Mouse (Mus musculus): ENCODE measurements around the gene Gabrr1. TPM values are rescaled to one million over a fixed set of nuclear protein-coding genes. Genes with fewer than 3 reads are reported as not detected.

Gabrr1 gene
- polyA plus RNA-seq, 1 experiment from 2014 or later: not detected

DNA sequence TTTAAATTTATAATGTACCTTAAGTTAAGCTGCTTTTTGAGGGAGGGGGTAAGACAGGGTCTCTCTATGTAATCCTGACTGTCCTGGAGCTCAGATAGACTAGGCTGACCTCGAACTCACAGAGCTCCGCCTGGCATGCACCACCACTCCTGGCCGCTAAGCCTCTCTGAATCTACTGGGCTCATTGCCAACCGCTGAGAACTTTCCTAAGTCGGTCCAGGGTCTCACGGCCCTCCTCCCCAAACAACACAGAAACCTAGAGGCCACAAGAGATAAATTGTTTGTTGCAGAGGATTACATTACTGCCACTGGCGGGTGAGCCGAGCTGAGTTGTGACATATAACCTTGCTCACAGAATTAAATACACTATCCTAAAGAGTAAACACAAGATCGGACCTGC, 55.8 kb downstream of the Gabrr1 start:
- Histone ChIP-seq H3K79me2 (ENCODE audit: inconsistent target) (no peaks in the 10 kb centered on the region), H3K4me3 (ENCODE audit: inconsistent target) (no peak overlapping the region), H3K27ac (no peak overlapping the region), H3K36me3 (ENCODE audit: inconsistent target) (no peaks in the 10 kb centered on the region)
- WGBS (ENCODE audit: missing documents): 33% methylated on average over 7 of the region's 9 CpGs

GRCm38 (mm10) chr4:33188781-33189734, 56.7 kb downstream of the Gabrr1 start:
- Histone ChIP-seq H3K79me2 (ENCODE audit: inconsistent target) (no peaks in the 10 kb centered on the region), H3K36me3 (ENCODE audit: inconsistent target) (no peaks in the 10 kb centered on the region), H3K27ac (no peak overlapping the region), H3K4me3 (ENCODE audit: inconsistent target) (no peak overlapping the region)
- 2% methylated on average over 95 of the region's 123 CpGs for WGBS (ENCODE audit: missing documents)

DNA sequence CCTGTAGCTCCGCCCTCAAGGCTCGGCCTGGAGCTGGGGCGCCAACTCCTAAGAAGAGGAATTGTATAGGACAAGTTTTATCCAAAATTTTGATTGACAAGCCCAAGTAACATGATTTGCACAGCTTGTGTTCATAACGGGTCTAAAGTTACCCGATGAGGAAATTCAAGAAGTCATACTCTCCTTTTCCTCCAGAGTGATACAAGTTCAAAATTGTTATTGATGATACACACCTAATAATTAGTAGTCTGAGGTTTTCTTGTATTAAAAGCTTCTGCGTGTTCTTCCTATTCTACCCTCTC, 57.4 kb downstream of the Gabrr1 start, which contains the start of gene Pm20d2:
TSS of gene Pm20d2 (minus strand) at position 3 of the 302 bp plus-strand sequence.
- 2% methylated on average over 5 of the region's 6 CpGs for WGBS (ENCODE audit: missing documents)
- H3K4me3 ChIP-seq (ENCODE audit: inconsistent target): no peak within 1 kb of the TSS
- H3K27ac ChIP-seq: no peak within 1 kb of the TSS
- H3K36me3 ChIP-seq (ENCODE audit: inconsistent target): no peaks in the 10 kb centered on the region
- H3K79me2 ChIP-seq (ENCODE audit: inconsistent target): no peaks in the 10 kb centered on the region

- Histone ChIP-seq H3K36me3 (ENCODE audit: inconsistent target) (no peaks in the 10 kb centered on the region), H3K27ac (no peak overlapping the region), H3K4me3 (ENCODE audit: inconsistent target) (no peak overlapping the region), H3K79me2 (ENCODE audit: inconsistent target) (no peaks in the 10 kb centered on the region)
- 48% methylated on average over 2 of the region's 2 CpGs for whole genome bisulfite sequencing (ENCODE audit: missing documents)
Observed at GRCm38 (mm10) chr4:33198117-33198516, 65.8 kb downstream of the Gabrr1 start.

- Histone ChIP-seq H3K4me3 (ENCODE audit: inconsistent target) (no peak overlapping the region), H3K27ac (no peak overlapping the region), H3K79me2 (ENCODE audit: inconsistent target) (no peaks in the 10 kb centered on the region), H3K36me3 (ENCODE audit: inconsistent target) (no peaks in the 10 kb centered on the region)
- WGBS (ENCODE audit: missing documents): 41% methylated on average over 4 of the region's 4 CpGs
Observed at GRCm38 (mm10) chr4:33204682-33205081, 72.4 kb downstream of the Gabrr1 start.

- H3K79me2 ChIP-seq (ENCODE audit: inconsistent target): no peaks in the 10 kb centered on the region
- no peak overlapping the region for H3K27ac ChIP-seq
- H3K4me3 ChIP-seq (ENCODE audit: inconsistent target): no peak overlapping the region
- no peaks in the 10 kb centered on the region for H3K36me3 ChIP-seq (ENCODE audit: inconsistent target)
- WGBS (ENCODE audit: missing documents): 85% methylated on average over 2 of the region's 2 CpGs
Observed at GRCm38 (mm10) chr4:33207551-33207950, 75.2 kb downstream of the Gabrr1 start.

DNA sequence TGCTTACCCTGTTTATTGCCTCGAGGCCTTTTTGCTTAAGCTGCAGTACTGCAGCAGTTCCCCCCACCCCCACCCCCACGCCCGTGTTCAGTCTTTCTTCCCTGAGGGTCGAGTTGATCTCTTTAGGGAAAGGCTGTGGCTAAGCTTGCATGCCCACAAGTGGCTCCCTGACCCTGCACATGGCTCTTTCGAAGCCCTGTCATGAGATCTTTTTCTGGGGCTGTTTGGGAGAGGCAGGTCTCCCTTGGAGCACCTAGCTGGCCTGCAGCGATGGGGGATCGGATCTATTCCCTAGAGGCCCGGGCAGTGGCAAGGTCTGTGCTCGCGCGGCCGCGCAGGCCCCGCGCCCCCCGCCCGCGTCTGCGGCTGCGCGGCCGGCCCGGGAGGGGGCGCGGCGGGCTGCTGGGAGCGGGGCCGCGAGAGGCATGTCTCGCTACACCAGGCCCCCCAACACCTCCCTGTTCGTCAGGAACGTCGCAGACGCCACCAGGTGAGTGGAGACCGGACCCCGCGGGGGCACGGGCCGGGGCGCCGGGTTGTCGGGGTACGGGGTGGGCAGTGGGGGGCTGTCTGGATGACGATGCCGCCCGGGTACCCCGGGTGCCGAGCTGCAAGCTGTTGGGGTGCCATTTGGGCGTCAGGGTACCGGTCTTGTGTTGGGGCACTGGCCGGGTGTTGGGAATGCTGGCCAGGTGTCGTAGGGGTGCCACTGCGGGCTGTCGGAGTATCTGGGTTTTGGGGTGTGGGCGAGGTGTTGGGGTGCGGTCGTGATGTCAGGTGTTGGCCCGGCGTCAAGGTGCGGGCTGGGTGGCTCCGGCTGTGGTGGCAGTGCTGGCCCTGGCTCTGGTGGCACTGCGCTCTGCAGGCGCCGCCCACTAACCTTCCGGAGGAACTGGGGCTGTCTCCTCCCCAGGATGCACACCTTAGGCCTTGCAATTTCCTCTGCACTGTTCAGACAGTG, 76.8 kb downstream of the Gabrr1 start, which contains the start of gene Srsf12:
TSS of gene Srsf12 (plus strand) at position 111 of the 961 bp plus-strand sequence.
- WGBS (ENCODE audit: missing documents): 4% methylated on average over 60 of the region's 65 CpGs
- Histone ChIP-seq H3K79me2 (ENCODE audit: inconsistent target) (no peaks in the 10 kb centered on the region), H3K27ac (no peak within 1 kb of the TSS), H3K36me3 (ENCODE audit: inconsistent target) (no peaks in the 10 kb centered on the region), H3K4me3 (ENCODE audit: inconsistent target) (no peak within 1 kb of the TSS)

Other genes starting within 250 kb of the Gabrr1 start
- gene Ankrd6, start 181.7 kb upstream of the Gabrr1 start, polyA plus RNA-seq (2018): 0.06 to 0.14 TPM in 2 of 3 replicates, not detected in the other
- gene Rragd, start 149.5 kb upstream of the Gabrr1 start, polyA plus RNA-seq (2018): 17.5 to 41.3 TPM (median 29.9 TPM) in 3 replicates
- gene Ube2j1, start 101.1 kb upstream of the Gabrr1 start, polyA plus RNA-seq (2018): 35.4 to 52.2 TPM (median 51.3 TPM) in 3 replicates
- gene Gabrr2, start 69.5 kb upstream of the Gabrr1 start, polyA plus RNA-seq (2018): not detected in 3 replicates
- not detected in 3 replicates for gene Pm20d2, start 57.2 kb downstream of the Gabrr1 start, polyA plus RNA-seq (2018)
- gene Srsf12, start 76.5 kb downstream of the Gabrr1 start, polyA plus RNA-seq (2018): not detected in 3 replicates
- gene Pnrc1, start 157.6 kb downstream of the Gabrr1 start, polyA plus RNA-seq (2018): 31.2 to 182 TPM (median 101 TPM) in 3 replicates
- 16.2 to 28.7 TPM (median 25.3 TPM) in 3 replicates for gene Rngtt, start 177.8 kb downstream of the Gabrr1 start, polyA plus RNA-seq (2018)